9 mouse cellular contexts compared by ENCODE assay signal in genomic region chr4:3085456-3086448, GRCm38 (mm10).
DNase-seq lines count a peak whose midpoint lies in the region; ATAC-seq lines count a peak whose summit lies in the region.
"Had no signal": no experiment of that assay in that cellular context is flagged by ENCODE, and none has a peak within 500 bp of the region (broad histone marks: within the 10 kb centered on the region; RNA-seq: fewer than 3 reads in every experiment).

No protein-coding gene starts in this region.

- no peak overlapping the region for H3K9ac ChIP-seq in midbrain, embryonic 16.5 days (ENCODE audit: low read depth, low read length)

- ATAC-seq in midbrain, embryonic 16.5 days: no peak

- no peak overlapping the region for H3K4me2 ChIP-seq in midbrain, embryonic 16.5 days (ENCODE audit: low read length)

- 53% methylated on average over 6 of the region's 6 CpGs for WGBS in midbrain, embryonic 10.5 days
- WGBS in midbrain, embryonic 16.5 days: 62% methylated on average over 6 of the region's 6 CpGs

- no peaks in the 10 kb centered on the region for H3K4me1 ChIP-seq in midbrain, embryonic 10.5 days
- no peaks in the 10 kb centered on the region for H3K4me1 ChIP-seq in midbrain, embryonic 16.5 days (ENCODE audit: control insufficient read depth, insufficient read depth, low read length)

- no peak overlapping the region for H3K4me3 ChIP-seq in midbrain, embryonic 10.5 days
- no peak overlapping the region for H3K4me3 ChIP-seq in midbrain, embryonic 16.5 days (ENCODE audit: low read depth, low read length)

- DNase-seq in cerebellum, adult 11-12 months: peak; percentile 0
- no peak for DNase-seq in cerebellum, postnatal 10 days
- peak; percentile 13 for DNase-seq in midbrain, embryonic 10.5 days (ENCODE audit: low spot score)
- DNase-seq in liver: peak; percentile 7
- peak; percentile 37 for DNase-seq in testis, postnatal 10 days (ENCODE audit: low spot score)
- no peak for DNase-seq in frontal cortex, postnatal 36 days (ENCODE audit: low spot score in 2 of 2)
- no peak for DNase-seq in gastrocnemius, adult 8-10 months (ENCODE audit: low spot score in 2 of 2)

- no peaks in the 10 kb centered on the region for H3K27me3 ChIP-seq in midbrain, embryonic 10.5 days (ENCODE audit: low read depth, poor library complexity, severe bottlenecking)
- no peaks in the 10 kb centered on the region for H3K27me3 ChIP-seq in midbrain, embryonic 16.5 days (ENCODE audit: control insufficient read depth, insufficient read depth, low read depth, low read length)

- H3K36me3 ChIP-seq in midbrain, embryonic 10.5 days: no peaks in the 10 kb centered on the region
- no peaks in the 10 kb centered on the region for H3K36me3 ChIP-seq in midbrain, embryonic 16.5 days (ENCODE audit: control insufficient read depth, insufficient read depth, low read length)

- no peak overlapping the region for H3K27ac ChIP-seq in midbrain, embryonic 10.5 days (replicated peaks)
- no peak overlapping the region for H3K27ac ChIP-seq in midbrain, embryonic 16.5 days (ENCODE audit: low read length)
- H3K27ac ChIP-seq: macrophage had no signal

- H3K9me3 ChIP-seq in midbrain, embryonic 10.5 days (replicated peaks): peaks cover 95% of the 10 kb centered on the region
- peaks cover 73% of the 10 kb centered on the region for H3K9me3 ChIP-seq in midbrain, embryonic 16.5 days (replicated peaks; ENCODE audit: control insufficient read depth, low read length, poor library complexity, severe bottlenecking)

Comparison
In these comparisons a context has a peak if more than half of its experiments do, and no peak if none do; other contexts are left out.
1. DNase-seq: peak in cerebellum, adult 11-12 months (single experiment), midbrain, embryonic 10.5 days (single experiment), liver (single experiment) and testis, postnatal 10 days (single experiment); none in cerebellum, postnatal 10 days (0 of 2), frontal cortex, postnatal 36 days (0 of 2) and gastrocnemius, adult 8-10 months (0 of 2).